10 mouse cellular contexts compared by ENCODE assay signal in the genomic region with DNA sequence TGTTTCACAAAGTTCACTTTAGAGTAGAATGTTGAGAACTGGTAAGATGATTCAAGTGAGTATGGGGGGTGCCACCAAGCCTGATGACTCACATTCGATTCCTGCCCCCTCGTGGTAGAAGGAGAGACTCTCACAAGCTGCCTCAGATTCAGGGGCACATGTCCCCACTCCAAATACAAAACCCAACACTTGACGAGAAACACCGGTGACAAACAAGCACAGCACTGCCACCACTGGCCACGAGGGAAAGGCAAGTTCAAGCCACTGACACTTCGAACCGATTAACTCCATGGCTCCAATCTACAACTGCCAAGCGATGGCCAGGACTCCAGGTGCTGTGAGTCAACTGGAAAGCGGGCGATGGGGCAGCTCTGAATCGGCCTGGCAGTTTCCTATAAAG. TPM values are rescaled to one million over a fixed set of nuclear protein-coding genes. Genes with fewer than 3 reads are reported as not detected.
DNase-seq lines count a peak whose midpoint lies in the region; ATAC-seq lines count a peak whose summit lies in the region.
"Had no signal": no experiment of that assay in that cellular context is flagged by ENCODE, and none has a peak within 500 bp of the region (broad histone marks: within the 10 kb centered on the region; RNA-seq: fewer than 3 reads in every experiment).

No protein-coding gene starts in this region.

- no peaks in the 10 kb centered on the region for H3K36me3 ChIP-seq in hindbrain, embryonic 16.5 days (ENCODE audit: control insufficient read depth, insufficient read depth, low read length)
- no peaks in the 10 kb centered on the region for H3K36me3 ChIP-seq in hindbrain, embryonic 11.5 days (ENCODE audit: control insufficient read depth, insufficient read depth, low read length)
- no peaks in the 10 kb centered on the region for H3K36me3 ChIP-seq in intestine, embryonic 16.5 days (ENCODE audit: control insufficient read depth, insufficient read depth, low read length)

- H3K4me2 ChIP-seq in hindbrain, embryonic 16.5 days (ENCODE audit: low read length), result no peak overlapping the region
- no peak overlapping the region for H3K4me2 ChIP-seq in hindbrain, embryonic 11.5 days (replicated peaks; ENCODE audit: low read depth, low read length)
- H3K4me2 ChIP-seq in intestine, embryonic 16.5 days (ENCODE audit: low read depth, low read length), result peak overlapping the region; percentile 47

- H3K27me3 ChIP-seq in hindbrain, embryonic 16.5 days (replicated peaks; ENCODE audit: control insufficient read depth, insufficient read depth, low read length), result no peaks in the 10 kb centered on the region
- H3K27me3 ChIP-seq in hindbrain, embryonic 11.5 days (ENCODE audit: control insufficient read depth, insufficient read depth, low read length), result no peaks in the 10 kb centered on the region
- H3K27me3 ChIP-seq in intestine, embryonic 16.5 days (replicated peaks; ENCODE audit: control insufficient read depth, insufficient read depth, low read length), result no peaks in the 10 kb centered on the region

- no peak for DNase-seq in hindbrain, embryonic 11.5 days (ENCODE audit: low spot score)
- peak; percentile 75 for DNase-seq in R1 (ENCODE audit: low read depth, low spot score)
- no peak for DNase-seq in gastrocnemius, adult 8-10 months (ENCODE audit: low spot score in 2 of 2)
- DNase-seq in urinary bladder, adult 2 months (ENCODE audit: low spot score), result no peak
- no peak for DNase-seq in thymus, postnatal 0 days (ENCODE audit: low spot score)

- H3K9ac ChIP-seq in hindbrain, embryonic 16.5 days (ENCODE audit: low read depth, low read length), result no peak overlapping the region
- no peak overlapping the region for H3K9ac ChIP-seq in hindbrain, embryonic 11.5 days (ENCODE audit: low read depth, low read length)
- H3K9ac ChIP-seq in intestine, embryonic 16.5 days (ENCODE audit: low read depth, low read length), result no peak overlapping the region

- WGBS in hindbrain, embryonic 16.5 days, result 71% methylated on average over 11 of the region's 11 CpGs
- WGBS in hindbrain, embryonic 11.5 days, result 82% methylated on average over 11 of the region's 11 CpGs
- 68% methylated on average over 11 of the region's 11 CpGs for WGBS in intestine, embryonic 16.5 days

- H3K4me3 ChIP-seq in hindbrain, embryonic 16.5 days (ENCODE audit: low read length), result no peak overlapping the region
- H3K4me3 ChIP-seq in hindbrain, embryonic 11.5 days (ENCODE audit: low read depth, low read length), result no peak overlapping the region
- H3K4me3 ChIP-seq in intestine, embryonic 16.5 days (ENCODE audit: low read length), result no peak overlapping the region; the same call in 1 of the 2 replicates

- H3K4me1 ChIP-seq in hindbrain, embryonic 16.5 days (ENCODE audit: control insufficient read depth, insufficient read depth, low read depth, low read length), result peaks cover 26% of the 10 kb centered on the region
- 0 out of 2 replicates have a peak, but pooled peaks cover 2% of the 10 kb centered on the region for H3K4me1 ChIP-seq in hindbrain, embryonic 11.5 days (replicated peaks; ENCODE audit: control insufficient read depth, insufficient read depth, low read length)
- H3K4me1 ChIP-seq in intestine, embryonic 16.5 days (ENCODE audit: control insufficient read depth, insufficient read depth, low read length), result peaks cover 48% of the 10 kb centered on the region

- no peaks in the 10 kb centered on the region for H3K9me3 ChIP-seq in hindbrain, embryonic 16.5 days (ENCODE audit: control insufficient read depth, low read length)
- H3K9me3 ChIP-seq in hindbrain, embryonic 11.5 days (ENCODE audit: control insufficient read depth, low read length), result no peaks in the 10 kb centered on the region
- no peaks in the 10 kb centered on the region for H3K9me3 ChIP-seq in intestine, embryonic 16.5 days (ENCODE audit: control insufficient read depth, low read length)

- ATAC-seq in hindbrain, embryonic 16.5 days, result peak; percentile 9; the same call in 1 of the 2 replicates
- no peak for ATAC-seq in hindbrain, embryonic 11.5 days (ENCODE audit: low FRiP score)
- ATAC-seq in intestine, embryonic 16.5 days, result peak; percentile 16
- ATAC-seq in megakaryocyte-erythroid progenitor cell, adult 5-6 weeks (replicated peaks; ENCODE audit: low FRiP score, low TSS enrichment, poor library complexity, severe bottlenecking), result peak; percentile 42

- no peak overlapping the region for H3K27ac ChIP-seq in hindbrain, embryonic 16.5 days (ENCODE audit: low read depth, low read length)
- no peak overlapping the region for H3K27ac ChIP-seq in hindbrain, embryonic 11.5 days (ENCODE audit: low read depth, low read length)
- peak overlapping the region; percentile 95 for H3K27ac ChIP-seq in intestine, embryonic 16.5 days (ENCODE audit: low read length)

RNA-seq across cellular contexts. Expression of a gene that starts 21.8 kb away (rescaled TPM):
- 3.0 TPM in 2 replicates for polyA plus RNA-seq in hindbrain, embryonic 16.5 days (2015; fragmentation: Nextera tagmentation; extraction: Ambion mirVana)
- polyA plus RNA-seq in hindbrain, embryonic 11.5 days (2014; fragmentation: Nextera tagmentation; extraction: Ambion mirVana), result 2.7 and 3.8 TPM in 2 replicates
- polyA plus RNA-seq in intestine, embryonic 16.5 days (2015; fragmentation: Nextera tagmentation; extraction: Ambion mirVana), result 4.2 and 5.1 TPM in 2 replicates
- 0.32 and 1.2 TPM in 2 replicates for total RNA-seq in megakaryocyte-erythroid progenitor cell, adult 5-6 weeks (2014; fragmentation: Nextera tagmentation)
- 1.1 and 1.7 TPM in 2 replicates for total RNA-seq in megakaryocyte-erythroid progenitor cell, adult 5-6 weeks (2017)
- 1 to 10 TPM; 4.0 to 4.9 (median 4.7) TPM for total RNA-seq in gastrocnemius, adult 8-10 months (2022)
- 31.4 and 32.1 TPM in 2 replicates for polyA plus RNA-seq in urinary bladder, adult 2 months (2012; rRNA removed)
- 0.73 and 0.86 TPM in 2 replicates for polyA plus RNA-seq in thymus, postnatal 0 days (2015; fragmentation: Nextera tagmentation; extraction: Ambion mirVana)

RNA-seq across cellular contexts. Expression of a gene that starts 34.6 kb away (rescaled TPM):
- 44.2 and 47.2 TPM in 2 replicates for polyA plus RNA-seq in hindbrain, embryonic 16.5 days (2015; fragmentation: Nextera tagmentation; extraction: Ambion mirVana)
- 74.8 and 87.5 TPM in 2 replicates for polyA plus RNA-seq in hindbrain, embryonic 11.5 days (2014; fragmentation: Nextera tagmentation; extraction: Ambion mirVana)
- 98.2 and 105 TPM in 2 replicates for polyA plus RNA-seq in intestine, embryonic 16.5 days (2015; fragmentation: Nextera tagmentation; extraction: Ambion mirVana)
- total RNA-seq in megakaryocyte-erythroid progenitor cell, adult 5-6 weeks (2014; fragmentation: Nextera tagmentation), result 4.9 and 5.8 TPM in 2 replicates
- total RNA-seq in megakaryocyte-erythroid progenitor cell, adult 5-6 weeks (2017), result 1.4 and 7.3 TPM in 2 replicates
- total RNA-seq in gastrocnemius, adult 8-10 months (2022), result 1 to 10 TPM; 1.9 to 5.0 (median 3.0) TPM
- 72.8 and 74.9 TPM in 2 replicates for polyA plus RNA-seq in urinary bladder, adult 2 months (2012; rRNA removed)
- 31.5 and 32.3 TPM in 2 replicates for polyA plus RNA-seq in thymus, postnatal 0 days (2015; fragmentation: Nextera tagmentation; extraction: Ambion mirVana)

RNA-seq across cellular contexts. Expression of a gene that starts 51.7 kb away (rescaled TPM):
- polyA plus RNA-seq in hindbrain, embryonic 16.5 days (2015; fragmentation: Nextera tagmentation; extraction: Ambion mirVana), result not detected in 2 replicates
- polyA plus RNA-seq in hindbrain, embryonic 11.5 days (2014; fragmentation: Nextera tagmentation; extraction: Ambion mirVana), result not detected in 2 replicates
- polyA plus RNA-seq in intestine, embryonic 16.5 days (2015; fragmentation: Nextera tagmentation; extraction: Ambion mirVana), result not detected in 2 replicates
- not detected in 2 replicates for total RNA-seq in megakaryocyte-erythroid progenitor cell, adult 5-6 weeks (2014; fragmentation: Nextera tagmentation)
- total RNA-seq in megakaryocyte-erythroid progenitor cell, adult 5-6 weeks (2017), result not detected in 2 replicates
- not detected for total RNA-seq in gastrocnemius, adult 8-10 months (2022)
- polyA plus RNA-seq in urinary bladder, adult 2 months (2012; rRNA removed), result not detected in 2 replicates
- polyA plus RNA-seq in thymus, postnatal 0 days (2015; fragmentation: Nextera tagmentation; extraction: Ambion mirVana), result not detected in 2 replicates
- polyA plus RNA-seq: frontal cortex, adult 2 months; liver, embryonic 16.5 days had no signal

RNA-seq across cellular contexts. Expression of a gene that starts 52.4 kb away (rescaled TPM):
- polyA plus RNA-seq in hindbrain, embryonic 16.5 days (2015; fragmentation: Nextera tagmentation; extraction: Ambion mirVana), result not detected in 2 replicates
- polyA plus RNA-seq in hindbrain, embryonic 11.5 days (2014; fragmentation: Nextera tagmentation; extraction: Ambion mirVana), result not detected in 2 replicates
- not detected in 2 replicates for polyA plus RNA-seq in intestine, embryonic 16.5 days (2015; fragmentation: Nextera tagmentation; extraction: Ambion mirVana)
- total RNA-seq in megakaryocyte-erythroid progenitor cell, adult 5-6 weeks (2014; fragmentation: Nextera tagmentation), result not detected in 2 replicates
- total RNA-seq in megakaryocyte-erythroid progenitor cell, adult 5-6 weeks (2017), result not detected in 2 replicates
- total RNA-seq in gastrocnemius, adult 8-10 months (2022), result not detected
- polyA plus RNA-seq in urinary bladder, adult 2 months (2012; rRNA removed), result not detected in 2 replicates
- not detected in 2 replicates for polyA plus RNA-seq in thymus, postnatal 0 days (2015; fragmentation: Nextera tagmentation; extraction: Ambion mirVana)
- polyA plus RNA-seq: frontal cortex, adult 2 months; liver, embryonic 16.5 days had no signal
